Mouse (Mus musculus) effector memory CD4-positive, alpha-beta T cell, adult 7 months (primary cell): ENCODE measurements around the gene Sirpb1b. TPM values are rescaled to one million over a fixed set of nuclear protein-coding genes. Genes with fewer than 3 reads are reported as not detected.

Experiments
- polyA plus RNA-seq: library from polyadenylated mRNA; unstranded; fragments of 100-300 nt; shearing (Covaris generic); gene quantifications from one replicate; pipeline ENCODE4 v1.2.1, GENCODE M21; 2017

Gene Sirpb1b
- not detected for polyA plus RNA-seq

DNA sequence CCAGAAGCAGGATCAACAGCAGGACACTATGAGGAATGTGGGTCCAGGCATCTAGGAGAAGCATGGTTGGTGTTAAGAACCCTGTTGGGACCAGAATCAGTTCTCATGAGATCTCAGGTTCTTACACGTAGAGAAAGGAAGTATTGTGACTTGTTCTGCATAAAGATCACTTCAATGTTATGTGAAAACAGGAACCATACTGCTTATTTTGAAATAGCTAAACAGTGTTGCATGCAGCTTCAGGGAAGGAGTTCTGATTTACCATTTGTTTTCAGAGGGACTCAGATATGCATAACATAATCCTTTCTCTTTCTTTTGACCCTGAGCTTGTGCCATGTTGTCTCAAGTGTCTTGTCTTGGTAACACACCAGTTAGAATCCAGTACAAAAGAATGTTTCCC lies at the start of gene Sirpb1b:
Gene Sirpb1b (minus strand): TSS at position 179 of the 400 bp plus-strand sequence.

Other genes with a start within 250 kb of the Sirpb1b start
- not detected for gene Gm9733, start 242.8 kb downstream of the Sirpb1b start, polyA plus RNA-seq
- not detected for gene Sirpb1a, start 148.5 kb downstream of the Sirpb1b start, polyA plus RNA-seq